Mouse (Mus musculus) neural tube, embryonic 10.5 days (tissue): ENCODE measurements around the gene Hecw2.
A peak's percentile ranks its signal among the peaks of the same experiment; 100 is the strongest.

Experiments
- DNase-seq: peaks from one replicate; pipeline ENCODE4 v3.0.0-alpha.2; 2017; ENCODE audit warnings: low spot score; ENCODE audit errors: extremely low spot score

Hecw2 gene

GRCm38 (mm10) chr1:54194954-54195305 is at the start of gene Hecw2:
Gene Hecw2, minus strand, starts transcription at chr1:54195168.
- DNase-seq: peak; percentile 80

- DNase-seq: no peak
These were observed 47.8 kb upstream of the Hecw2 start for GRCm38 (mm10) chr1:54242722-54243121.

- no peak for DNase-seq
These were observed 25.3 kb upstream of the Hecw2 start for GRCm38 (mm10) chr1:54220273-54220672.

GRCm38 (mm10) chr1:54194183-54194953 is 600 bp downstream of the Hecw2 start:
- peak; percentile 79 for DNase-seq

GRCm38 (mm10) chr1:54193191-54193770 is 1.7 kb downstream of the Hecw2 start:
- DNase-seq: no peak

GRCm38 (mm10) chr1:54187579-54187978 is 7.4 kb downstream of the Hecw2 start:
- DNase-seq: no peak

GRCm38 (mm10) chr1:54186347-54186746 is 8.6 kb downstream of the Hecw2 start:
- no peak for DNase-seq

GRCm38 (mm10) chr1:54180663-54181062 is 14.3 kb downstream of the Hecw2 start:
- DNase-seq: no peak

- DNase-seq: no peak
These were observed 15.8 kb downstream of the Hecw2 start for GRCm38 (mm10) chr1:54179179-54179578.

- DNase-seq: no peak
These were observed 18.4 kb downstream of the Hecw2 start for GRCm38 (mm10) chr1:54176592-54176991.

GRCm38 (mm10) chr1:54168014-54168413 is 27.0 kb downstream of the Hecw2 start:
- DNase-seq: no peak

GRCm38 (mm10) chr1:54159531-54159930 is 35.4 kb downstream of the Hecw2 start:
- DNase-seq: no peak

- no peak for DNase-seq
These were observed 41.7 kb downstream of the Hecw2 start for GRCm38 (mm10) chr1:54153216-54153786.

GRCm38 (mm10) chr1:54145106-54145505 is 49.9 kb downstream of the Hecw2 start:
- DNase-seq: no peak

- DNase-seq: no peak
These were observed 61.0 kb downstream of the Hecw2 start for GRCm38 (mm10) chr1:54133802-54134436.

- no peak for DNase-seq
These were observed 66.1 kb downstream of the Hecw2 start for GRCm38 (mm10) chr1:54128714-54129431.

GRCm38 (mm10) chr1:54126991-54127742 is 67.8 kb downstream of the Hecw2 start:
- no peak for DNase-seq

- no peak for DNase-seq
These were observed 72.4 kb downstream of the Hecw2 start for GRCm38 (mm10) chr1:54122551-54122950.

- no peak for DNase-seq
These were observed 73.8 kb downstream of the Hecw2 start for GRCm38 (mm10) chr1:54121071-54121730.

GRCm38 (mm10) chr1:54119638-54120320 is 75.2 kb downstream of the Hecw2 start:
- no peak for DNase-seq
